Mouse (Mus musculus): Measurements from ENCODE around the gene 4930469K13Rik. TPM values are rescaled to one million over a fixed set of nuclear protein-coding genes. Genes with fewer than 3 reads are reported as not detected.
"Not testable (repeated sequence)": the region's sequence is repeated elsewhere in the genome, so short reads cannot be mapped to it uniquely, and the experiment has no call there.

4930469K13Rik gene
- polyA plus RNA-seq (2012; rRNA removed): 22.3 and 23.8 TPM in 2 replicates

- H3K27me3 ChIP-seq (ENCODE audit: control insufficient read depth, insufficient read depth, low read length): no peaks in the 10 kb centered on the region
- peaks cover 1% of the 10 kb centered on the region; the same call in 1 of the 2 replicates for H3K36me3 ChIP-seq (ENCODE audit: control insufficient read depth, insufficient read depth, low read length)
- peak within 1 kb of the TSS; percentile 99 for H3K27ac ChIP-seq (ENCODE audit: control insufficient read depth, insufficient read depth, low read depth, low read length)
- H3K4me1 ChIP-seq (ENCODE audit: control insufficient read depth, insufficient read depth, low read length): peaks cover 4% of the 10 kb centered on the region; the same call in 1 of the 2 replicates
- TF ChIP-seq CTCF (IDR thresholded peaks at IDR 0.05; ENCODE audit: control insufficient read depth, insufficient read depth, insufficient replicate concordance, low read depth, low read length) (no peak), POLR2A (IDR thresholded peaks at IDR 0.05; ENCODE audit: control insufficient read depth, low read depth, low read length) (peak; percentile 66; the same call in 1 of the 2 replicates)
- peak within 1 kb of the TSS; percentile 97 for H3K4me3 ChIP-seq (ENCODE audit: control insufficient read depth, low read depth, low read length)
Measured at GRCm38 (mm10) chr11:34098422-34098821, at the start of gene 4930469K13Rik. Gene 4930469K13Rik, minus strand, starts transcription at chr11:34098554.

GRCm38 (mm10) chr11:34146934-34147333 is 48.6 kb upstream of the 4930469K13Rik start:
- H3K27me3 ChIP-seq (ENCODE audit: control insufficient read depth, insufficient read depth, low read length): no peaks in the 10 kb centered on the region
- TF ChIP-seq CTCF (IDR thresholded peaks at IDR 0.05; ENCODE audit: control insufficient read depth, insufficient read depth, insufficient replicate concordance, low read depth, low read length) (peak; percentile 48; the same call in 1 of the 2 replicates), POLR2A (IDR thresholded peaks at IDR 0.05; ENCODE audit: control insufficient read depth, low read depth, low read length) (no peak)

GRCm38 (mm10) chr11:34144421-34144820 is 46.1 kb upstream of the 4930469K13Rik start:
- H3K36me3 ChIP-seq (ENCODE audit: control insufficient read depth, insufficient read depth, low read length): no peaks in the 10 kb centered on the region
- TF ChIP-seq CTCF (IDR thresholded peaks at IDR 0.05; ENCODE audit: control insufficient read depth, insufficient read depth, insufficient replicate concordance, low read depth, low read length) (no peak), POLR2A (IDR thresholded peaks at IDR 0.05; ENCODE audit: control insufficient read depth, low read depth, low read length) (no peak)

More at GRCm38 (mm10) chr11:34146934-34147333, 48.6 kb upstream of the 4930469K13Rik start:
- Histone ChIP-seq H3K4me3 (ENCODE audit: control insufficient read depth, low read depth, low read length) (no peak overlapping the region), H3K36me3 (ENCODE audit: control insufficient read depth, insufficient read depth, low read length) (no peaks in the 10 kb centered on the region), H3K27ac (ENCODE audit: control insufficient read depth, insufficient read depth, low read depth, low read length) (no peak overlapping the region), H3K4me1 (ENCODE audit: control insufficient read depth, insufficient read depth, low read length) (peaks cover 4% of the 10 kb centered on the region)

GRCm38 (mm10) chr11:34143984-34144383 is 45.6 kb upstream of the 4930469K13Rik start:
- peaks cover 4% of the 10 kb centered on the region for H3K4me1 ChIP-seq (ENCODE audit: control insufficient read depth, insufficient read depth, low read length)
- TF ChIP-seq CTCF (IDR thresholded peaks at IDR 0.05; ENCODE audit: control insufficient read depth, insufficient read depth, insufficient replicate concordance, low read depth, low read length) (no peak), POLR2A (IDR thresholded peaks at IDR 0.05; ENCODE audit: control insufficient read depth, low read depth, low read length) (no peak)
- no peaks in the 10 kb centered on the region for H3K27me3 ChIP-seq (ENCODE audit: control insufficient read depth, insufficient read depth, low read length)
- no peaks in the 10 kb centered on the region for H3K36me3 ChIP-seq (ENCODE audit: control insufficient read depth, insufficient read depth, low read length)
- no peak overlapping the region for H3K27ac ChIP-seq (ENCODE audit: control insufficient read depth, insufficient read depth, low read depth, low read length)
- no peak overlapping the region for H3K4me3 ChIP-seq (ENCODE audit: control insufficient read depth, low read depth, low read length)

More at GRCm38 (mm10) chr11:34144421-34144820, 46.1 kb upstream of the 4930469K13Rik start:
- Histone ChIP-seq H3K27me3 (ENCODE audit: control insufficient read depth, insufficient read depth, low read length) (no peaks in the 10 kb centered on the region), H3K4me3 (ENCODE audit: control insufficient read depth, low read depth, low read length) (no peak overlapping the region), H3K27ac (ENCODE audit: control insufficient read depth, insufficient read depth, low read depth, low read length) (no peak overlapping the region), H3K4me1 (ENCODE audit: control insufficient read depth, insufficient read depth, low read length) (peaks cover 4% of the 10 kb centered on the region)

- TF ChIP-seq POLR2A (IDR thresholded peaks at IDR 0.05; ENCODE audit: control insufficient read depth, low read depth, low read length): no peak
- no peak for TF ChIP-seq CTCF (IDR thresholded peaks at IDR 0.05; ENCODE audit: control insufficient read depth, insufficient read depth, insufficient replicate concordance, low read depth, low read length)
- Histone ChIP-seq H3K36me3 (ENCODE audit: control insufficient read depth, insufficient read depth, low read length) (no peaks in the 10 kb centered on the region), H3K4me1 (ENCODE audit: control insufficient read depth, insufficient read depth, low read length) (no peaks in the 10 kb centered on the region), H3K27me3 (ENCODE audit: control insufficient read depth, insufficient read depth, low read length) (no peaks in the 10 kb centered on the region), H3K27ac (ENCODE audit: control insufficient read depth, insufficient read depth, low read depth, low read length) (no peak overlapping the region), H3K4me3 (ENCODE audit: control insufficient read depth, low read depth, low read length) (no peak overlapping the region)
Measured at GRCm38 (mm10) chr11:34139296-34139695, 40.9 kb upstream of the 4930469K13Rik start.

- Histone ChIP-seq H3K4me3 (ENCODE audit: control insufficient read depth, low read depth, low read length) (no peak overlapping the region), H3K36me3 (ENCODE audit: control insufficient read depth, insufficient read depth, low read length) (no peaks in the 10 kb centered on the region), H3K27me3 (ENCODE audit: control insufficient read depth, insufficient read depth, low read length) (no peaks in the 10 kb centered on the region), H3K4me1 (ENCODE audit: control insufficient read depth, insufficient read depth, low read length) (peaks cover 5% of the 10 kb centered on the region), H3K27ac (ENCODE audit: control insufficient read depth, insufficient read depth, low read depth, low read length) (no peak overlapping the region)
- TF ChIP-seq CTCF (IDR thresholded peaks at IDR 0.05; ENCODE audit: control insufficient read depth, insufficient read depth, insufficient replicate concordance, low read depth, low read length) (no peak), POLR2A (IDR thresholded peaks at IDR 0.05; ENCODE audit: control insufficient read depth, low read depth, low read length) (no peak)
Measured at GRCm38 (mm10) chr11:34128412-34128811, 30.1 kb upstream of the 4930469K13Rik start.

GRCm38 (mm10) chr11:34125727-34126126 is 27.4 kb upstream of the 4930469K13Rik start:
- H3K36me3 ChIP-seq (ENCODE audit: control insufficient read depth, insufficient read depth, low read length); H3K27ac ChIP-seq (ENCODE audit: control insufficient read depth, insufficient read depth, low read depth, low read length); H3K27me3 ChIP-seq (ENCODE audit: control insufficient read depth, insufficient read depth, low read length); H3K4me3 ChIP-seq (ENCODE audit: control insufficient read depth, low read depth, low read length); H3K4me1 ChIP-seq (ENCODE audit: control insufficient read depth, insufficient read depth, low read length): not testable (repeated sequence)

GRCm38 (mm10) chr11:34124852-34125251 is 26.5 kb upstream of the 4930469K13Rik start:
- TF ChIP-seq CTCF (IDR thresholded peaks at IDR 0.05; ENCODE audit: control insufficient read depth, insufficient read depth, insufficient replicate concordance, low read depth, low read length) (no peak), POLR2A (IDR thresholded peaks at IDR 0.05; ENCODE audit: control insufficient read depth, low read depth, low read length) (no peak)

More at GRCm38 (mm10) chr11:34124852-34125251, 26.5 kb upstream of the 4930469K13Rik start:
- Histone ChIP-seq H3K4me1 (ENCODE audit: control insufficient read depth, insufficient read depth, low read length) (peaks cover 5% of the 10 kb centered on the region), H3K36me3 (ENCODE audit: control insufficient read depth, insufficient read depth, low read length) (no peaks in the 10 kb centered on the region), H3K27ac (ENCODE audit: control insufficient read depth, insufficient read depth, low read depth, low read length) (no peak overlapping the region), H3K27me3 (ENCODE audit: control insufficient read depth, insufficient read depth, low read length) (no peaks in the 10 kb centered on the region), H3K4me3 (ENCODE audit: control insufficient read depth, low read depth, low read length) (peak overlapping the region; percentile 56)
